Mouse (Mus musculus) 3T3-L1 (cell line): Measurements from ENCODE around the gene Adam11.

Experiments used
- DNase-seq: peaks from one replicate; pipeline ENCODE4 v3.0.0-alpha.2; 2015; ENCODE audit warnings: low read depth, low spot score

Gene Adam11

DNA sequence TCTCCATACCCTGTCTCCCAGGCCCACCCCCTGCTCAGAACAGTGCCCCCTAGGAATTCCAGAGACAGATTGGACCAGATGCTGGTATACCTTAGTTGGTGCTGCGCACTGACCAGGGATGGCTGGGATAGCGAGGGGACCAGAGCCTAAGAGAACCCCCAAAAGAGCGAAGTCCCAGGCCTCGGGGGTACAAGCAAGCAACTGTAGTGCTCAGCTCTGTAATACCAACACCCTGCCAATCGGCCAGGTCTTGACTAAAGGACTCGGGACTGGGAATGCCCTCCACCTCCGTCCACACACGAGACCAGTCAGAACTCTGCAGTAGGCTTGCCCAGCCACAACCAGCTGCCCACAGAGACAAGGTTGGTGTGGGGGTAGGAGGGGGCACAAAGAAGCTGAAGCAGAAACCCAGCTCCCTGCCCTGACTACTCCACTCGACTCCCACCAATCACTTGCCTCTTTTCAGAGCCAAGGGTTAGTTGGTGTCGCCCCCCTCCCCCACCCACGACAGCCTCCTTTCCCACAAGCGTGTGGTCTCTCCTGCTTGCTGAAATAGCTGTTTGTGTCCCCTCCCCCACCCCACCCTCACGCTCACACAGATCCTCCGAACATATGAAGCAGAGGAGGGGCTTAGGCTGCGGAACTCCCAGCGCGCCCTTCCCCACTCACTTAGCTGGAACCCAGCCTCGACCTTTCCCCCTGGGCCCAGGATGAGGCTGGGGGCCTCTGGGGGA is 7.5 kb upstream of the Adam11 start:
- no peak for DNase-seq

DNA sequence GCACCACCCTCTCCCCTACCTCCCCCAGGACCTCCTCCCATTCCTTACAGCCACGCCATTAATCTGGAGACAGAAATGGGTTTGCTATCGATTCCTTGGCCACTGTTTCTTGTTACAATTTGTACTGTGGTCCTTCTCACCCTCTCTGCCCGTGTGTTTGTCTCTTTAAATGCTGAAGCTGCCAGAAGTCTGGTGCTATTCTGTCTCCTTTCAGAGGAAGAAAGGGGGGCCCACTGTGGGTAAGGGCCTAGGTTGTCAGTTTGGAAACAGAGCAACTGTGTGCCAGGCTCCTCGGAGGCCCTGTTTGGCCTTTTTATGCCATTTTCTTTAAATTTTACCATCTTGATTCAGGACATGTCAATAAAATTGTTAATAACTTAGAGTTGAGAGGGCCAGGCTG is 6.8 kb upstream of the Adam11 start:
- no peak for DNase-seq

DNA sequence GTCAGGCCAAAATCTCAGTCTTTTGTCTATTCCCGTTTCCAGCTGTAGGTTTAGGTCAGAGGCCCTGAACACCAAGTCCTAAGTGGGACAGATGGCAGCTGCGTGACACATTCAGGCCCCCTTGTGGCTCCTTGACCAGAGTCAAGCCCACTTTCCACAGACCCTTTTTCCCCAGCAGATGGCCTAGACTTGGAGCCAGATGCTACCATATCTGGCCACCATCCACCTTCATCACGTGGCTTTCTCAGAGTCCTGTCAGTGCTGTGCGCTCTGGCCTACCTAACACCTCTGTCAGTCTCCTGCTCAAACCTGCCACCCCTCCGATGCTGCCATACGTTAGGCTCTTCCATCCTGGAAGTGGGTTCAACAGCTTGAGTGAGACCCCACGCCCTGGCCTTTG is 5.8 kb upstream of the Adam11 start:
- DNase-seq = no peak

DNA sequence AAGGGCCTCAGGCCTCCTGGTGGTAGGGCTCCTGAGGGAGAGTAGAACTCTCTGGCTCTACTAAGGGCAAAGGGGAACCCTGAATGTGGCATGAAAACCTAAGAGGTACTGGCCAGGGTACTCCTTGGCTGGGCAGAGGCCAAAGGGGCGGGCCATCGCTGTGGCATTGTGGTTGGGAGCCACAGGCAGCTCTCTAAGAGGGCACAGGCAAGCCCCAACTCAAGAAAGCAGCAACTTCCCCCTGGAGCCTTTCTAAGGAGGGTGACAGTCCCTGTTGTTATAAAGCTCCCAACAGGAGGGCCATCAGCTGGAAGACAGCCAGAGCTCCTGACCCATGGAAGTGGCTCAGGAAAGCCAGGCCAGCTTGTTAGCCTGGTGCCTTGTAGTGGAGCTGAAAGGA is 2.3 kb upstream of the Adam11 start:
- DNase-seq = no peak

DNA sequence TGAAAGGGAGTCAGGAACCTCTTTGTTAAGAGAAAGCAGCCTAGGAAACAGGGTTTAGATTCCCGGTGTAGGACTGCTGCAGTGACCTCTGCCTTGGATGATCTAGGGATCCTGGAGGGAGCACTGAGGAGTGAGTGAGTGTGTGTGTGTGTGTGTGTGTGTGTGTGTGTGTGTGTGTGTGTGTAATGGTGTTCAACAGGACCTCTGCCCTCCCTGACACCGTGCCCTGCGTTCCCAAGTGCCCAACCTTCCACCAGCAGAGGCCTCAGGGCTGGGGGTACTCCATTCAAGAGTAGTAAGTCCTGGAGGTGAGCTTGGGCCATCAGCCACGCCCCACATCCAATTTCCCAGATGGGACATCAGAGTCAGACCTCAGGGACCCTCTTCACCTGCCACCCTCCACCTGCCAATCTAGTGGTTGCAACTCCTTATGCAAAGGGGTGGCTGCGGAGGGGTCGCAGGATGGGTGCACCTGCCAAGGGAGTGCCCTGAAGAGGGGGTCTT is 382 bp upstream of the Adam11 start:
- no peak for DNase-seq

DNA sequence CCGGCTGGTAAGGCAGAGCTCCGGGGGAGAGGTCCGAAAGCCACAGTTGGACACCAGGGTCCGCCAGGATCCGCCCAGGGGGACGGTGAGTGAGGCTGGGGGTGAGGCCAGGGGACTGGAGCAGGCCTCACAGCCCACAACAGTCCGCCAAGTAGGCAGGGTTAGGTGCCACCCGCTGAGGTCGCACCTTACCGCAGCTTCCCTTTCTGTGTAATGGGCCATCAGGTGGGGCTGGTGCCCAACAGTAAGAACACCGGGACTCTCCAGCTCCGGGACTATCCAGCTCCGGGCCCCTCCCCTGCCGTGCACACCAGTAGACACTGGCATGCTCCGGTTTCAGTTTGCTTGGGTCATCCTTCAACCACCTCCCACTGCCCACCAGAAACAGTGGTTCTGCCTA is 1.0 kb downstream of the Adam11 start:
- no peak for DNase-seq

DNA sequence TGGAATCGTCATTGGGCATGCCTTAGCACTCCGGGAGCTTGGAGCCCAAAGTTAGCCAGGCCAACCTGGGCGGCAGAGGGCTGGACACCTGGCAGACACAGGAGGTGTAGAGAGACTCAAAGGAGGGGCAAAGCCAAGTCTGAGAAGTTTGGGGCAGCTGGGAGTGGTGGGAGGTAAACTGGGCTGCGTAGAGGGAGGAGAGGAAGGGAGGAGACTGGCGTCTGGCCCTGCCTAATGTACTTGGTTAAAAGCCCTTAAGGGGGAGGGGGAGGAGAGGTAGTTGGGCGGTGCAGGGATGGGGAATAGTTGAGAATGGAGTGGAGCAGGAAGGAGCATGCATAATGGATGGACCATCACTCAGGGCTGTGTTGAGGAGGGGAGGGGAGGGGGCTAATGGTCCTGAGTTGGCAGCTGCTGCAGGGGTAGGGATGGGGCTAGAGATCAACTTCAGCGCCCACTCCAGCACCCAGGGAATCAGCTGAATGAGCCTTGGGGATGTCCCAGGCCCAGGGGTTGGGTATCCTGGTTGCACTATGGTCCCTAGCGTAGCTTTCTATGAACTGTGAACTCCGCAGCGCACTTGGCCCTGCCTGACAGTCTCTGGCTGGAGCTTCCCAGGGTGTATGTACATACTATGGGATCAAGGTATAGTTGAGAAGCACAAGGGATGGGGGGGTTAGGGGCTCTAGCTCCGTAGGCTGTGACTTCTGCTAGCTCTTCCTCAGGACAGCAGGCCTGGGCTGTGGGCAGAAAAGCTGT is 1.9 kb downstream of the Adam11 start:
- DNase-seq = no peak

DNA sequence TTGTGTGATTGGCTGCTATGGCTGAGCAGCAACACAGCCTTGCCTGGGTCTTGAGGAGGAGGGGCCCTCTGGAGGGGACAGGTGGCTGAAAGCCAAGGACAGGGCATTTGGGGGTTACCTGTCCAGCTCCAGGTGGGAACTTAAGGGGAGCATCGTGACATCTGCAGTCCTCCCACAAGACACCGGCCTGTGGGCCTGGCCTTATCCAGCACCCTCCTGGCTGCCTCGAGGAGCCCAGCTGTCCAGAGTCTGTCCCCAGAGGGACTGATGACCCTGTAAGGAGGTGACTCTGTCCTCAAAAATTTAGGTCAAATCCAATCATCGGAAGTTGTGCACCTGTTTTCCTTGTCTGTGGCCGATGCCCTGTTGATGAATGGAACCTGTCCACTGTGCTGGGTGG is 4.2 kb downstream of the Adam11 start:
- DNase-seq = no peak

DNA sequence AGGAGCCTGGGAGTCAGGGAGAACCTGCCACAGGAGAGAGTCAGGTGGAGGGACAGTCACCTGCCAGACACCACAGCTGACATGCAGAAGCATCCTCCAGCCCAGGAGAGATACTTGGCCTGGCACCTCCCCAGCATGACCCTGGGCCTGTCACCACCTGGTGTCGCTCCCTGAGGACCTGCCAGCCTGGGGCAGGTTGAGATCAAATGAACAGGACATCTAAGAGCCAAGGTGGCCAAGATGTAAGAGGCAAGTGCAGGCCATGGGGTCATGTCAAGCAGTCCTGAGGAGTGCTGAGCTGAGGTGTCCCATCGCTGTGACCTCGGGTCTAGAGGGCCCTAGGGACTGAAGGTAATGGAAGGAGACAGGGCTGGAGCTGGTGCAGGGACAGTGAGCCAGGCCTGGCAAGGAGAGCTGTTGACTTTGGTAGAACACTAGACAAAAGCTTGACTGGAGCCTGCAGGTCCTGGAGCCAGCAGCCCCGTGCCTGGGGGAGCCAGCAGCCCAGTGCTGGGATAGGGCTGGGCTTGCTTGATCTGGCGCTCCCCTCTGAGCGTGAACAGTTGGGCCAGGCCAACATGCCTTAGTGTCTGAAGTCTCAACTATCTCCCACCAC is 5.9 kb downstream of the Adam11 start:
- no peak for DNase-seq

DNA sequence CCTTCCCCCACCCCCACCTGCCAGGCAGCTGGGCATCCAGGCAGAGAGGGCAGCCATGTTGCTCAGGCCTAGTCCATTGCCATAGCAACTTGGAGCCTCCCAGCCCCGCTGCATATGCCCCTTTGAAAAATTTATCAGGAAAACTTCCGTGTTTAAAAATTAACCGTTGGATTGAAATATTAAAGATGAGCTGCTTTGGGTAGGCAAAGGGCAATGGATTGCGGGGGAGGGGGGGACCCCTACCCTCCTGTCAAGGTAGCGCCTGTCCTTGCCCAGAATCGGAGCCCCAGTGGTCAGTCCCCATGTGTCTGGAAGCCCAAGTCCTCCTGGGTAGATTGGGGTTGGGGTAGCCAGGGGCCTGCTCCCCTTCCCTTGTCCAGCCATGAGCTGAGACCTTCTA is 7.9 kb downstream of the Adam11 start:
- DNase-seq = no peak

DNA sequence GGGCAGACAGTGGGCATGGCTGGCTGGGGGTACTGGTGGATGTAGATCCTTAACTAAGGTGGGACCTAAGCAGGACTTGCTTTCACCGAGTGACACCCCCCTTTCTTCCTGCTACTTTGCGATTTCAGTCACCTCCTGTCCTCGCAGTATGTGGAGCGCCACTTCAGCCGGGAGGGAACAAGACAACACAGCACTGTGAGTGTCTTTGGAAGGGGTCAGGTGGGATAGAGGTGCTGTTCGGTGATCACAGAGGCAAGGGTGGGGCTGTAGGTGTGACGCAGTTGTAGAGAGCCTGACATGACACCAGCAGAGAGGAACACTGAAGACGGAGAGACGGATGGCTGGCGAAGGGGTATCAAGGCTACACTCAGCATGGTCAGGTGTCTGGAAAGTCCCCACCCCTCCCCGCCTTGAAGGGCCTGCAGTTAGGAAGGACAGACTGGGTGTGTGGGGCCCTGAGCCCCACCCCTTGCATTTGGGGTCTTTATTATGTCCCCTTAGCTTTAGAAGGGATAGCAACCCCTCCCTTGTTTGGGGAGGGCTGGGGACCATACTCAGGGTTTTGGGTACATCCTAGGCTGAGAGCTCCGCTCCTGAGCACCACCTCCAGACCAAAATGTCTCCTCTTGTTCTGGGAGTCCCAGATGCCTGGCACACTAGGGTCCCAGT is 8.9 kb downstream of the Adam11 start:
- no peak for DNase-seq

DNA sequence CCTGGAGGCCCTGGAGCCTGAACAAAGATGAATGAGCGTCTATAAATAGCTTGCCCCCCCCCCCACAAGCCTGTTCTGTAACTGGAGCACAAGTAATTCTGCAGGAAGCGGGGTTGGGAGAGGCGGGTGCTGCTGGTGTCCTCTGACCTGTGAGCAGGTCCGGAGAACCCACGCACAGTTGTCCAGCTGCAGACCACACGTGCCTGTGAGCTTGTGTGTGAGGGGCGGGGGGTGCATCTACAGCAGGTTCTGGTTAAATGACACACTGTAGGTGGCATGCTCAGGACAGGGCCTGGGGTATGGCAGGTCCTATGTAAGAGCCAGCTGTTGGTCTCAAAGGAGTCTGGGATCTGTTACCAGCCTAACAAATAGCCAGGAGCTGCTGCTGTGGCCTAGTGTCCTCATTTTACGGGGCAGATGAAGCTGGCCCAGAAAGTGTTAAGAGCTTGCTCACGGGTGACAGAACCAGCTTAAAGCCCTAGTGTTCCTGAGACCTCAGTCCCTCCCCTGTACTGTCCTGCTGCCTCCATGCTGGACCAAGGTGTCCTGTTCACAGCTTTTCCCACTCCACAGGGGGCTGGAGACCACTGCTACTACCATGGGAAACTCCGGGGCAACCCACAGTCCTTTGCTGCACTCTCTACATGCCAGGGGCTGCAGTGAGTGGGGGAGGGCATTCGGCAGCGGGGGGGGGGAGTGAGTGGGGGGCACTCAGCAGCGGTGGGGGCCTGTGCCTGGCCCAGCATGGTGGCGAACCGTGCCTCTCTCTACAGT is 9.6 kb downstream of the Adam11 start:
- no peak for DNase-seq

DNA sequence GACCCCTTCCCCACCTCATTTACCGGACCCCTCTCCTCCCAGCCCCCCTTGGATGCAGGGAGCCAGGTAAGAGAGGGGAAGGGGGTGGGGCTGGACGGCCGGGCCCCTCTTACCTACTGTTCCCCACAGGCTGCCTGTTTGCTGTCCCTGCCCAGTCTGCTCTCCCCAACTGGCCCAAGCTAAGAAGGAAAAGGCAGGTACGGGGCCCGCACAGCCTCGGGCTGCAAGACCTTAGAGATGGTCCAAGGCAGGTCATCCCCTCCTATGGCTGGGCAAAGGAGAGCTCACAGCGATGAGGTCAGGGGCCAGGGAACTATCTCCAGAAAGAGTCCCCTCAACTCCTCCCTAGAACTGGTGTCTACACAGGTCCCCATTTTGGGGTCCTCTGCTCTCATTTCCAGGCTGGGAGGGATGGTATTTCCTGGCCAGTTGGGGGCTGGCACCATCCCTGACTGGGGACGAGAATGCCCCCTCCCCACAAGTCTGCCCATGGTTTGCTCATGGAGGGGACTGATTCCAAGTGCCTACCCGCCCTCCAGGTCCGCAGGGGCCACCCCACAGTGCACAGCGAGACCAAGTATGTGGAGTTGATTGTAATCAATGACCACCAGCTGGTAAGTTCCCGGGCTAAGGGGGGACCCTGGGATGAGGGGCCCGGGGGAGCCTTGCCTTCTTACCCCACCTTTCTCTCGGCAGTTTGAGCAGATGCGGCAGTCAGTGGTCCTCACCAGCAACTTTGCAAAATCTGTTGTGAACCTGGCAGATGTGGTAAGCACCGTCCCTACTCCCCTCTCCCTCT is 10.9 kb downstream of the Adam11 start:
- no peak for DNase-seq

DNA sequence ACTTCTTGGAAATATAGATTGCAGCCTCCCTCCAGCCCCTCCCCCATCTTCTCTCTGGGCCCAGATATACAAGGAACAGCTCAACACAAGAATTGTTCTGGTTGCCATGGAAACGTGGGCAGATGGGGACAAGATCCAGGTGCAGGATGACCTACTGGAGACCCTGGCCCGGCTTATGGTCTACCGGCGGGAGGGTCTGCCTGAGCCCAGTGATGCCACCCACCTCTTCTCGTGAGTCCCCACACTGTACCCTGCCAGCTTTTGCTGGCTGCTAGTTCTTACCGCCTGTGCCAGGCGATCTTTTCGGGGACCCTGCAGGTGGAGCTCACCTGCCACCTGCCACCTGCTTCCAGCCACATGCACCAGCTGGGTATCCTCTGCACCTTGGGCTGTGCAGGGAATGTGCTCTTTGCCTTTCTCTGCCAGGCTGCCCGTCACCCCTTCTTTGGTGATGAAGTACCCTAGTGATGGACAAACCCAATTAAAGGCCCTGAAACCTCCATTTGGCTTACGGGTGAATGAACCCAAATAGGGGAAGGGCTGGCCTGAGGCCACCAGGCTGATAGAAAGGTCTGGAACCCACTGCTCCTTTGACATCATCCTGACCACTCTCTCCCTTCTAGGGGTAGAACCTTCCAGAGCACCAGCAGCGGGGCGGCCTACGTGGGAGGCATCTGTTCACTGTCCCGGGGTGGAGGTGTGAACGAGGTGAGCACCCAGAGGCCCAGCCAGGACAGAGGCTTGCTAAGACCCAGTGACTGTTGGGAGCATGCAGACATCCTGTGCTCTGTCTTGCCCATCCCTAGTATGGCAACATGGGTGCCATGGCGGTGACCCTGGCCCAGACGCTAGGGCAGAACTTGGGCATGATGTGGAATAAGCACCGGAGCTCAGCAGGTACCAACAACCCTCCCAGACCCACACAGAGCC is 11.8 kb downstream of the Adam11 start:
- DNase-seq = no peak

DNA sequence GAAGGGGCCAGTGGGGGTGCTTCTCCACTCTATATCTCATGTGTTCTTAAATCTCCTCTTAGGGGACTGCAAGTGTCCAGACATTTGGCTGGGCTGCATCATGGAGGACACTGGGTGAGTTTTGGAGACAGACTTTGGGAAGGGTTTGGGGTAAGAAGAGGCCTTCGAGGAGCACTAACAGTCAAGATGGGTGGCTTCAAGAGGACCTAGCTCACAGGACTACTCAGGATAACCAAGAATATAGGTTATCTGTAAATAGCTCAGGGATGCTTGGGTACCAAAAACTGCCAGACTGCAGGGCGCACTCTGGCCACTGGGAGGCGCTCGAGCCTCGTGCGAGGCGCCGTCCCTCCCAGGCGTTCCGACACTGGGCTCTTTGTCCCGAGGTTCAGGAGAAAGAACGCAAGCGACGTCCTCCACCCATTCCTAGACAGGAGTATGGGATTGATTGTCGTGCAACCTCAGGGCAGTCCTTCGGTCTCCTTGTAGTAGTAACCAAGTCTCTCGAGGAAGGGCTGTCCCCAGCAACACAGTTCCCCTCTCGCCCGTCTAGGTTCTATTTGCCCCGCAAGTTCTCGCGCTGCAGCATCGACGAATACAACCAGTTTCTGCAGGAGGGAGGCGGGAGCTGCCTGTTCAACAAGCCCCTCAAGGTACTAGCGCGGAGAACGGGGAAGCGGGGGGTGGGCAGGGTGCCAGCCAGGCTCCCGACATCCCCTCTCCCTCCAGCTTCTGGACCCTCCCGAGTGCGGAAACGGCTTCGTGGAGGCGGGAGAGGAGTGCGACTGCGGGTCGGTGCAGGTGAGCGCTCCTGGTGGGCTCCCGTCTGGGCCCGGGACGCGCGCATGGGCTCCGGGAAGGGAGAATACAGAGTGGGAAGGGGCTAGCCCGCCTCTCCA is 12.7 kb downstream of the Adam11 start:
- peak; percentile 87 for DNase-seq

DNA sequence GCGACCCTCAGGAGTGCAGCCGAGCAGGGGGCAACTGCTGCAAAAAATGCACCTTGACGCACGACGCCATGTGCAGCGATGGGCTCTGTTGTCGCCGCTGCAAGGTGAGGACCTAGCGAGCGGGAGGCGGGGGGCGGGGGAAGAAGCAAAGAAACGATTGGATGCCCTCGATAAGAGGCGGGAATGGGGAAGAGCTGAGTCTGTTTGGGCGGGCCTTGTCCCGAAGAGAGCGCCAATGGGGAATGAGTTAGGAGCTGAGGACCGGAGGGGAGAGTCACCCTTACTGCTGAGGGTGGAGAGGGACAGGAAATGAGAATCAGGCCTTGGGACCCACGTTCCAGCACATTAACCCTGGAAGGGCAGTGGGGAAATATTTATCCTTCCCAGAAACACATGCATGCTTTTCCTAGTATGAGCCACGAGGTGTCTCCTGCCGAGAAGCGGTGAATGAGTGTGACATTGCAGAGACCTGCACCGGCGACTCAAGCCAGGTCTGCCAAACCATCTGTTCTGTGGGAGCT is 13.4 kb downstream of the Adam11 start:
- peak; percentile 86 for DNase-seq

DNA sequence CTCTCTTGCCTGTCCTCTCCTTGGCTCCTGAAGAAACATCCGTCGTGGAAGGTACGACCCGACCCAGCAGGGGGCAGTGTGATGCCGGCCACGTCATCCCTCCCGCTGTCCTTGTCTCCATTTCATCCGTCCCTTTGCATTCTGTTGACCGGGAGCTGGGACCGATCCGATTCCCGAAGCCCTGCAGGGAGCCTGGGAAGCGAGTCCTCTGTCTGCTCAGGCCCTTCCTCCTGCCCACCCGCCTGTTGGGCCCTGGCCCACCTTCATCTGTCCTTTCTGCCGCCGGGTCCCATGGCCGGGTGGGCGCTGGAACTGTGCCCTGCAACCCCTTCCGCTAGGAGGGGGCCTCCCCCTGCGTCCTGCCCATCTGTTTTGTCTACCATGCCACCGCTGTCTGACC is 16.4 kb downstream of the Adam11 start:
- peak; percentile 66 for DNase-seq

DNA sequence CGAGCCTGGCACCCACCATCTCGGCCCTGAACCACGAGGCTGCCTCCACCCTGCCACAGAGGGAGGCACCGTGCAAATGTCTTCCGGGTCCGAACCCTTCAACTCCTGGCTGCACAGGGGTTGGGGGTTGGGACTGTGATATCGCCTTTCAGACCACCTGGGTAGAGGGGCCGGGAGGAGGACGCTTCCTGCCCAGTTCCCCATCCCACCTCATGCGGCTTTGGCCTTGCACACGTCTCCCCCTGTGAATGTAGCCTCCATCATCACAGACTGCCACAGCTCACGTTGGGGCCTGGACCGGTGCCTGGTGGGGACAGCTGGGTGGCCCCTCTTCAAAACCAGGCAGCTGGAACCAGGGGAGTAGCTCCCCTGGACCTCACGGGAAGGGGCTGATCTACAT is 16.9 kb downstream of the Adam11 start:
- DNase-seq = no peak
